Mouse (Mus musculus): ENCODE measurements around the gene Astn2.

DNA sequence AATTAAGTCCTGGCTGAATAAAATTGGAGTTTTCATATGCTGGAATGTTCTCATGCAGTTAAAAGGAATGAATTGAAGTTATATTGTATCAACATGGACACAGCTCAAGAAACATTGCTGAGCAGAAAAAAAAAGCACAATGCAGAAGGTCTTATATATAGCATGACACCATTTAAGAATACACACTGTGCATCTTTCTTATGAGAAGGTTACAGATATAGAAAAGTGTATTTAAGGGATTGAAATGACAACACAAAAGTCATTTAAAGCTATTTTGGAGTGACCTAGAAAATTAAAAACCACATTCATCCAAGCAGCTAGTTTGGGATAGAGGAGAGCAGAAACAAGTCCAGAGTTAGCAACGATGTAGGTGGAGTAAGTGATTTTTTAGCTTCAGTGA, 571.4 kb downstream of the Astn2 start:
- TF ChIP-seq CTCF (IDR thresholded peaks at IDR 0.05) (no peak), POLR2A (IDR thresholded peaks at IDR 0.05; ENCODE audit: insufficient read depth, low read depth, low read length) (no peak), EP300 (IDR thresholded peaks at IDR 0.05; ENCODE audit: insufficient read depth, low read depth, low read length) (no peak)

Measured in heart, adult 2 months (tissue).